Mouse (Mus musculus): ENCODE measurements around the gene Gm20696. TPM values are rescaled to one million over a fixed set of nuclear protein-coding genes. Genes with fewer than 3 reads are reported as not detected.

The Gm20696 gene
- polyA plus RNA-seq, 1 experiment from 2014 or later = 6.0 TPM

DNA sequence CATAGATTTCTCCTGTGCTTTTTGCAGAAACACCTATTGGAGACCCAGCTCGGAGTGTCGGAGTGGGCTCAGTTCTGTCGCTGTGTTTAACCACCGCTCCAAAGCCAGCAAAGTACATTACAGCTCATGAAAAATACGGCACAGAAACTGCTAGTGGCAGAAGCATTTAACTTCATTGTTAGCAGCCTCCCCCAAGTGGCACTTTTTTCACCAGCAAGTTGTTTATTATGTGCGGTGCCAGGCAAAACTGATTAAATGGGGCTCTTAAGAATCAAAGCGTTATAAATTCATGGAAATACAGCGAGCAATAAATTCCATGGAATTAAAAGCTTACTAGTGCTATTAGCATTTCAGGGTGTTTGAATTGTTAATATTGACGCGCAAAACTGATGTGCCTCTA lies 433.2 kb downstream of the Gm20696 start:
- H3K4me2 ChIP-seq (replicated peaks; ENCODE audit: low read depth, low read length) = no peak overlapping the region
- 90% methylated on average over 10 of the region's 10 CpGs for WGBS
- no peak for DNase-seq (ENCODE audit: low spot score)

DNA sequence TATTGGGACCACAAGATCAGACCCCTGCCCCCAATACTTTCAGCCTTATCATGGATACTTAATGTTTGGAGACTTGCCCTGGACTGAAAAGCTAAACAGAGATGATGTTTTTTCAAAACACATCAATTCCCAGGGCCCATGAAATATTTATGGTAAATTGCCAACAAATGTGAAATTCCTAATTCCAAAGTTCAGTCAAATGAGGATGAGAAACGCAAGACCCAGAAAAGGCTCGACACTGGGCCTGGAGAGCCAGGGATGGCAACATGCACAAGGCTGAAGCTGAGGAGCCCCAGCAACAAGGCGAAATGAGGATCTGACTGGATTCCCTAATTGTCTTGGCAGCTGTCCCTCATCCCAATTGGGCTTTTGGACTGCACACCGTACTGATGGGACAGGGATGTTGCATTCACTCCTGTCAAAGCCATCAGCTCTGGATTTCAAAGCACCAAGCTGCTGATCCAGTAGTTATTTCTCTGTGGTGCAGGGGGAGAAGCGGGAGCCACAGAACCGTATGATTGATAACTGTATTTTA lies 438.2 kb downstream of the Gm20696 start:
- DNase-seq (ENCODE audit: low spot score) (no peak), ATAC-seq (ENCODE audit: low FRiP score) (no peak)
- H3K27ac ChIP-seq (ENCODE audit: low read depth, low read length) = no peak overlapping the region

More for the DNA sequence above, 433.2 kb downstream of the Gm20696 start:
- H3K36me3 ChIP-seq (ENCODE audit: control insufficient read depth, insufficient read depth, low read length) = no peaks in the 10 kb centered on the region
- no peak for ATAC-seq (ENCODE audit: low FRiP score)
- H3K27me3 ChIP-seq (ENCODE audit: control insufficient read depth, insufficient read depth, low read length) = no peaks in the 10 kb centered on the region
- H3K9ac ChIP-seq (ENCODE audit: low read depth, low read length) = no peak overlapping the region
- H3K9me3 ChIP-seq (ENCODE audit: control insufficient read depth, low read length) = no peaks in the 10 kb centered on the region
- H3K4me1 ChIP-seq (replicated peaks; ENCODE audit: control insufficient read depth, insufficient read depth, low read length) = no peaks in the 10 kb centered on the region
- H3K27ac ChIP-seq (ENCODE audit: low read depth, low read length) = no peak overlapping the region
- no peak overlapping the region for H3K4me3 ChIP-seq (ENCODE audit: low read depth, low read length)

GRCm38 (mm10) chr6:99221147-99221546 lies 445.4 kb downstream of the Gm20696 start:
- Histone ChIP-seq H3K4me1 (replicated peaks; ENCODE audit: control insufficient read depth, insufficient read depth, low read length) (no peaks in the 10 kb centered on the region), H3K9me3 (ENCODE audit: control insufficient read depth, low read length) (no peaks in the 10 kb centered on the region), H3K27me3 (ENCODE audit: control insufficient read depth, insufficient read depth, low read length) (no peaks in the 10 kb centered on the region), H3K4me3 (ENCODE audit: low read depth, low read length) (no peak overlapping the region), H3K36me3 (ENCODE audit: control insufficient read depth, insufficient read depth, low read length) (no peaks in the 10 kb centered on the region), H3K9ac (ENCODE audit: low read depth, low read length) (no peak overlapping the region), H3K4me2 (replicated peaks; ENCODE audit: low read depth, low read length) (no peak overlapping the region), H3K27ac (ENCODE audit: low read depth, low read length) (no peak overlapping the region)
- DNase-seq (ENCODE audit: low spot score) (no peak), ATAC-seq (ENCODE audit: low FRiP score) (no peak)
- 91% methylated on average over 5 of the region's 5 CpGs for WGBS

More for the DNA sequence above, 438.2 kb downstream of the Gm20696 start:
- Histone ChIP-seq H3K27me3 (ENCODE audit: control insufficient read depth, insufficient read depth, low read length) (no peaks in the 10 kb centered on the region), H3K9me3 (ENCODE audit: control insufficient read depth, low read length) (no peaks in the 10 kb centered on the region), H3K4me3 (ENCODE audit: low read depth, low read length) (no peak overlapping the region), H3K9ac (ENCODE audit: low read depth, low read length) (no peak overlapping the region), H3K4me2 (replicated peaks; ENCODE audit: low read depth, low read length) (no peak overlapping the region), H3K4me1 (replicated peaks; ENCODE audit: control insufficient read depth, insufficient read depth, low read length) (no peaks in the 10 kb centered on the region), H3K36me3 (ENCODE audit: control insufficient read depth, insufficient read depth, low read length) (no peaks in the 10 kb centered on the region)
- 91% methylated on average over 6 of the region's 6 CpGs for WGBS

DNA sequence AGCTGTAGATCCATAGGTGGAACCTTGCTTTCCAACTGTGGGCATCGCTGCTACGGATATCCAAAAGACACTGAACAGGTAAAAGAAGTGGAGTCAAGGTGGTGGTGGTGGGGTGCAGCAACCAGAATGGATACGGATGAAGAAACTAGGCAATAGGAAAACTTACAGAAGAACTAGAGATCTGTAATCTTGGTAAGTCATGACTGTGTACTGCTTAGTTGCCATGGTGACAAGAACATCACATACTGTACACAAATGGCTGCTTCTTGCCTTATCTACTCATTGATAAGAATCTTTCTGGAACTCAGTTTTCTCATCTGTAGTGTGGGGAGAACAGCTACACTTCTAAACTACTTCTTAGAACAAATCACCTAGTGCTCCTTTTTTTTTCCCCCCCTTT lies 446.1 kb downstream of the Gm20696 start:
- no peak overlapping the region for H3K9ac ChIP-seq (ENCODE audit: low read depth, low read length)
- WGBS = 96% methylated on average over 3 of the region's 3 CpGs
- DNase-seq (ENCODE audit: low spot score) = no peak
- ATAC-seq (ENCODE audit: low FRiP score) = no peak
- H3K4me2 ChIP-seq (replicated peaks; ENCODE audit: low read depth, low read length) = no peak overlapping the region
- H3K9me3 ChIP-seq (ENCODE audit: control insufficient read depth, low read length) = no peaks in the 10 kb centered on the region
- no peaks in the 10 kb centered on the region for H3K27me3 ChIP-seq (ENCODE audit: control insufficient read depth, insufficient read depth, low read length)
- no peaks in the 10 kb centered on the region for H3K36me3 ChIP-seq (ENCODE audit: control insufficient read depth, insufficient read depth, low read length)
- H3K4me1 ChIP-seq (replicated peaks; ENCODE audit: control insufficient read depth, insufficient read depth, low read length) = no peaks in the 10 kb centered on the region
- no peak overlapping the region for H3K4me3 ChIP-seq (ENCODE audit: low read depth, low read length)
- no peak overlapping the region for H3K27ac ChIP-seq (ENCODE audit: low read depth, low read length)

DNA sequence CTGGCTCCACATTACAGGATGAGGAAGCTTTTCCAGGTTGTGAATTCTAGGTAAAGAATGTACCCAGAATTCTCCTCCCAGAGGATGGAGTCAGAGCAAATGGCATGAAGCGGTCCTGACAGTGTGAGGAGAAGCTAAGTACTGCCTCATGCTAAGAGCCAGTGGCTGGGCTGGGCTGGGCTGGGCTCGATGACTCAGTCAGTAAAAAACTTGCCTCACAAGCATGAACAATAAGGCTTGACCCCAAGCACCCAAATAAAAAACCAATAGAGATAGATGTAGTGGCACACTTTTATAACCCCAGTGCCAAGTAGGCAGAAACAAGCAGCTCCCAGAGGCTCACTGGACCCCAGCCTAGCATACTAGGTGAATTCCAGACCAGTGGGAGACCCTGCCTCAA lies 448.8 kb downstream of the Gm20696 start:
- Histone ChIP-seq H3K9ac (ENCODE audit: low read depth, low read length) (no peak overlapping the region), H3K4me2 (replicated peaks; ENCODE audit: low read depth, low read length) (no peak overlapping the region), H3K4me3 (ENCODE audit: low read depth, low read length) (no peak overlapping the region), H3K27me3 (ENCODE audit: control insufficient read depth, insufficient read depth, low read length) (no peaks in the 10 kb centered on the region), H3K9me3 (ENCODE audit: control insufficient read depth, low read length) (no peaks in the 10 kb centered on the region), H3K36me3 (ENCODE audit: control insufficient read depth, insufficient read depth, low read length) (no peaks in the 10 kb centered on the region), H3K27ac (ENCODE audit: low read depth, low read length) (no peak overlapping the region), H3K4me1 (replicated peaks; ENCODE audit: control insufficient read depth, insufficient read depth, low read length) (no peaks in the 10 kb centered on the region)
- ATAC-seq (ENCODE audit: low FRiP score) = no peak
- 89% methylated on average over 2 of the region's 2 CpGs for WGBS
- no peak for DNase-seq (ENCODE audit: low spot score)

DNA sequence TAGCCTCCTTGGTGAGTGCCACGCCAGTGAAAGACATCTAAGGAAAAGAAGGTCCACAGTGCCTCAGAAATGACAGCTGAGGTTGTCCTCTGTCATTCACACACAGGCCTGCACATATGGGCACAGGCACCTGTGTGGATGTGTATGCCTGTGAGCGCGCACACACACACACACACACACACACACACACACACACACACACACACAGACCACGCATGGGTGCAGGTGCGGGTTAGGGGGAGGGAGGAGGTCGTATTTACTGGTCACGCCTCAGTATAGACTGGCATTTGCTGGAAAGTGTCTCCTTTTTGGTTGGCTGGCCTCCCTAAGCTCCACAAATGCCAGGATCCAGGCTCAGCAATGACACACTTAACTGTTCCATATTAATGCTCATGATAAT lies 449.4 kb downstream of the Gm20696 start:
- Histone ChIP-seq H3K4me2 (replicated peaks; ENCODE audit: low read depth, low read length) (no peak overlapping the region), H3K4me1 (replicated peaks; ENCODE audit: control insufficient read depth, insufficient read depth, low read length) (no peaks in the 10 kb centered on the region), H3K27me3 (ENCODE audit: control insufficient read depth, insufficient read depth, low read length) (no peaks in the 10 kb centered on the region), H3K36me3 (ENCODE audit: control insufficient read depth, insufficient read depth, low read length) (no peaks in the 10 kb centered on the region), H3K9me3 (ENCODE audit: control insufficient read depth, low read length) (no peaks in the 10 kb centered on the region), H3K9ac (ENCODE audit: low read depth, low read length) (no peak overlapping the region), H3K4me3 (ENCODE audit: low read depth, low read length) (no peak overlapping the region), H3K27ac (ENCODE audit: low read depth, low read length) (no peak overlapping the region)
- DNase-seq (ENCODE audit: low spot score) (no peak), ATAC-seq (ENCODE audit: low FRiP score) (no peak)
- WGBS = 84% methylated on average over 6 of the region's 7 CpGs

DNA sequence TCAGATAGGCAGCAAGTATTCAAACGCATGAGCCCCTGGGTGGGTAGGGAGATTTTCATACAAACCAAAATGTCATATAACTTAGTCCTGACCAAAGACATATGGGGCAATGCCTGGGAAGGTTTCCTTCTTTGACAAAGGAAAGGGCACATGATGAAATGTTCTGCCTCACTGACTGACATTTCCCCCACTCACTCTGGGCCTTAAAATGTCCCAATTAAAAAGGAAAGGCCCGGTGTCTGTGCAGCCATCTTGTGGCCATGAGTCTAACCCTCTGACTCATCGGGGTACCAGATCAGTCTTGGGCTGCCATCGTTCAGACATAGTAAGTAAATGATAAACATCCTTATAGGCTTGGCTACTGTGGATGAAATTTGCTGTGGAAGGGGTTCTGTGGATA lies 454.1 kb downstream of the Gm20696 start:
- H3K4me1 ChIP-seq (replicated peaks; ENCODE audit: control insufficient read depth, insufficient read depth, low read length) = peaks cover 1% of the 10 kb centered on the region; the same call in 1 of the 2 replicates
- no peaks in the 10 kb centered on the region for H3K36me3 ChIP-seq (ENCODE audit: control insufficient read depth, insufficient read depth, low read length)
- H3K27me3 ChIP-seq (ENCODE audit: control insufficient read depth, insufficient read depth, low read length) = no peaks in the 10 kb centered on the region
- H3K9me3 ChIP-seq (ENCODE audit: control insufficient read depth, low read length) = no peaks in the 10 kb centered on the region
- WGBS = 92% methylated on average over 4 of the region's 4 CpGs
- H3K9ac ChIP-seq (ENCODE audit: low read depth, low read length) = no peak overlapping the region
- DNase-seq (ENCODE audit: low spot score) = no peak
- ATAC-seq (ENCODE audit: low FRiP score) = no peak
- H3K27ac ChIP-seq (ENCODE audit: low read depth, low read length) = no peak overlapping the region
- H3K4me3 ChIP-seq (ENCODE audit: low read depth, low read length) = no peak overlapping the region
- H3K4me2 ChIP-seq (replicated peaks; ENCODE audit: low read depth, low read length) = no peak overlapping the region

DNA sequence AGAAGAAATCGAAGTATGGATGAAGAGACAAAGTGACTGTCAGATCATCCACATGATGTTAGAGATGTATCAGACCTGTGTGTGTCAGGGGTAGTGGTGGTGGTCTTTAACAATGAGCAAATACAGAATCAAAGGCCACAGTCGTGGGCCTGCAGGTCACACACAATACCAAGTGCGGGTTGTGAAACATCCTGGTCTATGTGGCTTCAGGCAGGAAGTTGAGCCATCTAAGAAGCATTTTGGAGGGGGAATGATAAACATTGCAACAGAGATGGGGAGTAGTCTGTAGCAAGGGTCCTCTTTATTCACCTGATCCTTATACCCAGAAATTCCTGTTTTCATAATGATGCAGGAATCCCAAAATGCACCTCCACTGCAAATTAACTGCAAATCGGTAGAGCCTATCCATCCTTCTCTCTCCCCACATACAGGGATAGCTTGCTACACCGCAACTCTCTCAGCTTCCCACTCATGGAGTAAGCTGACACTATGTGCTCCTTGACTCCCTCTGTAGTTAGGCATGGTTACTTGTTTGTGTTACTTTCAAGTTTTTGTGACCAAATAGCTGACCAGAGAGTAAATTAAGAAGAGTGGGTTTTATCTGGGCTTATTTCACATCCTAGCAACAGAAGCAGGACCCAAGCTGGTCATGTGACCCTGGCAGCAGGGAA lies 454.8 kb downstream of the Gm20696 start:
- H3K27ac ChIP-seq (ENCODE audit: low read depth, low read length) = no peak overlapping the region
- WGBS = 83% methylated on average over 5 of the region's 5 CpGs
- DNase-seq (ENCODE audit: low spot score) = no peak

GRCm38 (mm10) chr6:99210161-99210560 lies 456.4 kb downstream of the Gm20696 start:
- Histone ChIP-seq H3K4me1 (replicated peaks; ENCODE audit: control insufficient read depth, insufficient read depth, low read length) (peaks cover 9% of the 10 kb centered on the region; the same call in 1 of the 2 replicates), H3K27me3 (ENCODE audit: control insufficient read depth, insufficient read depth, low read length) (no peaks in the 10 kb centered on the region), H3K36me3 (ENCODE audit: control insufficient read depth, insufficient read depth, low read length) (no peaks in the 10 kb centered on the region), H3K9me3 (ENCODE audit: control insufficient read depth, low read length) (no peaks in the 10 kb centered on the region), H3K9ac (ENCODE audit: low read depth, low read length) (no peak overlapping the region), H3K27ac (ENCODE audit: low read depth, low read length) (no peak overlapping the region), H3K4me2 (replicated peaks; ENCODE audit: low read depth, low read length) (no peak overlapping the region), H3K4me3 (ENCODE audit: low read depth, low read length) (no peak overlapping the region)
- DNase-seq (ENCODE audit: low spot score) = no peak
- ATAC-seq (ENCODE audit: low FRiP score) = no peak
- 88% methylated on average over 7 of the region's 7 CpGs for WGBS

More for the DNA sequence above, 454.8 kb downstream of the Gm20696 start:
- Histone ChIP-seq H3K27me3 (ENCODE audit: control insufficient read depth, insufficient read depth, low read length) (no peaks in the 10 kb centered on the region), H3K4me1 (replicated peaks; ENCODE audit: control insufficient read depth, insufficient read depth, low read length) (peaks cover 6% of the 10 kb centered on the region; the same call in 1 of the 2 replicates), H3K9ac (ENCODE audit: low read depth, low read length) (no peak overlapping the region), H3K4me3 (ENCODE audit: low read depth, low read length) (no peak overlapping the region), H3K4me2 (replicated peaks; ENCODE audit: low read depth, low read length) (no peak overlapping the region), H3K9me3 (ENCODE audit: control insufficient read depth, low read length) (no peaks in the 10 kb centered on the region), H3K36me3 (ENCODE audit: control insufficient read depth, insufficient read depth, low read length) (no peaks in the 10 kb centered on the region)
- ATAC-seq (ENCODE audit: low FRiP score) = no peak
